Mouse (Mus musculus): ENCODE measurements at regions not wholly inside any gene's neighbourhood (a gene's known extent, or its start where the extent isn't known, plus 50 kb on each side); places are given as distances from the start of the nearest gene placed in this dataset.

DNA sequence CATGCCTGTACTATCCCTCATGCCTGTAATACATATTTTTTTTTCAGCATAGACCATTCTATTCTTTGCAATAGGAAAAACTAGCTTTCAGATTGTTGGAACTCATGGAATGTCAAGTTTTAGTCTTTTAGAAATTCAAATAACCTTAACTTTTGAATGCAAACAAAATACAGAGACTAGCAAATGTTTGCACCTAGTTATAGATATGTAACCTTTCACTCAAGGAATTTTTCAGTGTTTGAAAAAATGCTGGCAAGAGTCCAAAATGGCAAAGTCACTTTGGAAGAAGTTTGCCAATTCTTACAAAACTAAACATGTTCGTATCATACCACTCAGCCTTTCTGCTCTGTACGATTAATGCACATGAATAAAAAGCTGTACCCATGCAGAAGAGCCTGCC is 409.6 kb downstream of the Klf5 start:
- in situ Hi-C loops (cut with MboI, MseI), result no loop called here

DNA sequence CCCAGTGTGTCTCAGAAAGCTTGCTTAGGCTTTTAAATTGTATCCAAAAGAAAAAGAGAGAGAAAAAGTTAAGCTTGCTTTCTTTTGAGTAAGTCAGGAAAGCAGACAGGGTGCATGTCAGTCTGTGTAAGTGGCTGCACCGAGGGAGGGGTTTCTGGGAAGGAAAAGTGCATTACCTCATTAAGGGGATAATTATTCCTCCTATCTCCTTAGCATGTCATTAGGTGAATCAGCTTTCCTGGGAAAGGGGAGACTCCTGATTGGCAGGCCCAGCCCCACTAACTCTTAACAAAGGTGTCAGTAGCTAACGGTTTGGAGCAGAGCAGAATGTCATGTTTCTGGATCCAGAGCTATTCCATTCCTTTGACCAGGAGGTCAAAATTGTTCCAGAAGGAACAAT is 411.3 kb downstream of the Klf5 start:
- in situ Hi-C loops (cut with MboI, MseI), result no loop called here

- in situ Hi-C loops (cut with MboI, MseI), result no loop called here
These were observed 412.2 kb downstream of the Klf5 start for GRCm38 (mm10) chr14:99710656-99711177.

- in situ Hi-C loops (cut with MboI, MseI), result no loop called here
These were observed 414.1 kb downstream of the Klf5 start for GRCm38 (mm10) chr14:99712624-99713023.

GRCm38 (mm10) chr14:99713069-99713830 is 414.8 kb downstream of the Klf5 start:
- in situ Hi-C loops (cut with MboI, MseI), result no loop called here

- in situ Hi-C loops (cut with MboI, MseI), result no loop called here
These were observed 435.1 kb downstream of the Klf5 start for GRCm38 (mm10) chr14:99733474-99734199.

DNA sequence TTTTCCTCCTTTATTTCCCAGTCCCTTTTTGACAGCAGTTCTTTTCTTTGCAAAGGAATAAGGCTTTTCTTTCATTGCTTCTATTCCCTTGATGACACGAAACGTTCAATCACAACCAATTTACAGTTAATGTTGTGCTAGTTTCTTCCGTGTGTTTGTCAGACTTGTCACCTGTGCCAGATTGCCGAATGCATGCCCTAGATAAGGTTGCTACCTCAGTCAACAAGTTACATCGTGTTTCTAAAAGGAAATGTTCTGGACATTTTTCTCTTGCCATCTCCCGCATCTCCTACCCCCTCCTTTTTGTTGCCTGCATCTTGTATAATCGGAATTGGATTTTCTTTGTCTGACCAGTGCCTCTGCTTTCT is 435.7 kb downstream of the Klf5 start:
- in situ Hi-C loops (cut with MboI, MseI), result no loop called here

GRCm38 (mm10) chr14:99743625-99744297 is 445.3 kb downstream of the Klf5 start:
- in situ Hi-C loops (cut with MboI, MseI), result no loop called here

DNA sequence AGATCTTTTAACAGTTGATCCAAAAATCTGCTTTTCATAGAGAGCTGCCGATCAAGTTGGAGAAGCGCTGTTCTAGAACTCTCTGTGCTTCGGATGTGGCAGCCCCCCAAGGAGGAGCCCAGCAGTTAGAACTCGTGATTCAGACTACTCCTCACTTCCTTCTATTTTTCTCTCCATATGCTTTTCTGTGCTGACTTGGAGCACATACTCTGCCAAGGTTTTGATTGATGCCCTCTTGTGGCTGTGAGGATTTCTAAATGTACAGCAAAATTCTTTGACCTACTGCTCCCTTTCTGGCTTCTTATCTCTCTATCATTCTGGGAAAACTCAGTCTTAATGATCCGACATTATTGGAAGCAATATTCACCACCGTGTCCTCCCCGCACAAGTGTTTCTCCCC is 446.7 kb downstream of the Klf5 start:
- in situ Hi-C loops (cut with MboI, MseI), result no loop called here

- in situ Hi-C loops (cut with MboI, MseI), result no loop called here
These were observed 449.7 kb downstream of the Klf5 start for GRCm38 (mm10) chr14:99748166-99748565.

- in situ Hi-C loops (cut with MboI, MseI), result no loop called here
These were observed 451.1 kb downstream of the Klf5 start for GRCm38 (mm10) chr14:99749308-99750305.

DNA sequence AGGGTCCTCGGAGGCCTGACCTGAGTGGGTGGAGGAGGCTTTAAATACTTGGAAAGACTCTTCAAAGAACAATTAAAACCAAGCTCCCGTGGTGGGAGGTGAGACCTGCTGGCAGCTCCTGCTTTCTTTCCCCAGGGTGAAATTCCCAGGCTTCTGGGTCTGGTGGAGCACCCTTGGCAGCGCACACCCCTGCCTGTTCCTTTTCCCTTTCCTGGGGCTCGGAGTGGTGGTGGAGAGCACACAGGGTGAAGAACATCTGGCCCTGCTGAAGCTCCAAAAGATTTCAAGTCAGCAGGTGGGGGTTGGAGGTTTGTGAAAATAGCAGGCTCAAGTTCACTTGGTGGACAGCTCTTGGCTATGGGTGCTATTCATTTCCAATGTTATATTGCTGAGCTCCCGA is 459.6 kb downstream of the Klf5 start:
- in situ Hi-C loops (cut with MboI, MseI), result no loop called here

DNA sequence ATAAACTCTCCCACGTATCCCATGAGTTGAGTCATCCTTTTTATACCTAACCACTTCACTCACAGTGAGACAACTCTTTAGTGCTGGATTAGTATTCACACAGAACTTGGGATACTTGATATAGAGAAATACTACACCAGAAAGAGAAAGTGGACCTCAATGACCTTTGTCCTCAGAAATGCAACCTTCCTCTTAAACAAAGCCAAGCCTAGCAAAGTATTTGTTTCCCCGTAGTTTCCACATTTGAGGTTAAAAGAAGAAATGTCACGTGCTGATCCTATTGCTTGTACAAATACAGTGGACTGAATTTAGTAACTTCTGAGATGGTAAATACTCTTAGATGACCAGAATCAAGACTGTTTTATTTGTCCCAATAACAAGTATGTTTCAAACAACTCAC is 464.8 kb downstream of the Klf5 start:
- in situ Hi-C loops (cut with MboI, MseI), result no loop called here

DNA sequence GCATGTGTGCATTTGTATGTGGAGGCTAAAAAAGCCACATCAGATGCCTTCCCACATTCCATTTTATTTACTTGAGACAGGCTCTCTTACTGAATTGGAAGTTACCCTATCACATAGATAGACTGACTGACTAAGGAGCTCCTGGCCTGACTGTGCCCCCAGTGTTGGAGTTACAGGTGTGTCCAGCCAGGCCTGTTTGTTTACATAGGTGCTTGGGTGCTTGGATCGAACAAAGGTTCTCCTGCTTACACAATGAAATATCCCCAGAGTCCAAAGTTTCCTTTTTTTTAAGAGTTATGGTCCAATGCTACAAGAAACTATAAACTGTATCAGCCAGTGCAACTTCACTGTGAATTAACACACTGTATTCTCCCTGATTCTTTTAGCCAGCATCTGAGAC is 472.5 kb downstream of the Klf5 start:
- in situ Hi-C loops (cut with MboI, MseI), result no loop called here

GRCm38 (mm10) chr14:99772774-99773423 is 474.4 kb downstream of the Klf5 start:
- in situ Hi-C loops (cut with MboI, MseI), result no loop called here

GRCm38 (mm10) chr14:99778477-99778876 is 480.0 kb downstream of the Klf5 start:
- in situ Hi-C loops (cut with MboI, MseI), result no loop called here

DNA sequence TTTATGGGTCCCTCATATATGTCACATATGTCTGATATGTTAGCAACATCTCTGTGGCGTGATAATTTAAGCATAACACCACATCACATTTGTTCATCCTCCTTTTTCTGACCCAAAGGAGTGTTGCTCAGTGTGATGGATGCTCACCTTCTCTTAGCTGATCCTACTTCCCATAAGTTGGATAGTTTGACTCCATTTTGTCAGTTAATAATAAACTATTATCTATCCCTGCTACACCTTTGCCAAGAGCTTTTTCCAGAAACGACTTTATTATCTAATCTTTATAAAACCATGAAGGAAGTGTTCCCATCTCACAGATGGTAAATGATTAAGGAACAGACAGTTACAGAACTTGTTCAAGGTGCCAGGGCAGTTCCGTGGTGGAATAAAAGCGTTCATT is 480.5 kb downstream of the Klf5 start:
- in situ Hi-C loops (cut with MboI, MseI), result no loop called here

- in situ Hi-C loops (cut with MboI, MseI), result loop anchor here in 1 of 2 experiments (10.0 kb wide), 1 partner anchor 1171 kb away; no protein-coding TSS in a partner anchor
These were observed 485.2 kb downstream of the Klf5 start for GRCm38 (mm10) chr14:99783646-99784045.

GRCm38 (mm10) chr14:99785106-99785505 is 486.6 kb downstream of the Klf5 start:
- in situ Hi-C loops (cut with MboI, MseI), result loop anchor here in 1 of 2 experiments (10.0 kb wide), 1 partner anchor 1170 kb away; no protein-coding TSS in a partner anchor

- in situ Hi-C loops (cut with MboI, MseI), result loop anchor here in 1 of 2 experiments (10.0 kb wide), 1 partner anchor 1168 kb away; no protein-coding TSS in a partner anchor
These were observed 487.9 kb downstream of the Klf5 start for GRCm38 (mm10) chr14:99786367-99786766.
